Mouse (Mus musculus): ENCODE results near the gene Man1a2. TPM values are rescaled to one million over a fixed set of nuclear protein-coding genes. Genes with fewer than 3 reads are reported as not detected.

Gene Man1a2
- polyA plus RNA-seq, 1 experiment from 2014 or later = 30.7 TPM

GRCm38 (mm10) chr3:100688747-100689146 lies 3.4 kb upstream of the Man1a2 start:
- Histone ChIP-seq H3K9me3 (replicated peaks; ENCODE audit: control insufficient read depth, low read length, poor library complexity, severe bottlenecking) (no peaks in the 10 kb centered on the region), H3K27ac (ENCODE audit: low read length) (no peak overlapping the region), H3K4me3 (ENCODE audit: low read depth, low read length) (no peak overlapping the region), H3K4me2 (ENCODE audit: low read length) (no peak overlapping the region), H3K36me3 (ENCODE audit: control insufficient read depth, insufficient read depth, low read length) (no peaks in the 10 kb centered on the region), H3K27me3 (ENCODE audit: control insufficient read depth, insufficient read depth, low read depth, low read length) (no peaks in the 10 kb centered on the region), H3K4me1 (ENCODE audit: control insufficient read depth, insufficient read depth, low read length) (peaks cover 7% of the 10 kb centered on the region; the same call in 1 of the 2 replicates), H3K9ac (ENCODE audit: low read depth, low read length) (no peak overlapping the region)
- 89% methylated on average over 6 of the region's 6 CpGs for WGBS
- no peak for ATAC-seq

- Histone ChIP-seq H3K27me3 (ENCODE audit: control insufficient read depth, insufficient read depth, low read depth, low read length) (no peaks in the 10 kb centered on the region), H3K9me3 (replicated peaks; ENCODE audit: control insufficient read depth, low read length, poor library complexity, severe bottlenecking) (no peaks in the 10 kb centered on the region), H3K4me3 (ENCODE audit: low read depth, low read length) (no peak overlapping the region), H3K27ac (ENCODE audit: low read length) (no peak overlapping the region), H3K4me2 (ENCODE audit: low read length) (no peak overlapping the region; the same call in 1 of the 2 replicates), H3K4me1 (ENCODE audit: control insufficient read depth, insufficient read depth, low read length) (peaks cover 20% of the 10 kb centered on the region), H3K9ac (ENCODE audit: low read depth, low read length) (no peak overlapping the region), H3K36me3 (ENCODE audit: control insufficient read depth, insufficient read depth, low read length) (no peaks in the 10 kb centered on the region)
- 89% methylated on average over 8 of the region's 8 CpGs for WGBS
- ATAC-seq = no peak
These were observed 1.5 kb upstream of the Man1a2 start for GRCm38 (mm10) chr3:100686756-100687155.

GRCm38 (mm10) chr3:100685763-100686370 lies 564 bp upstream of the Man1a2 start:
- H3K4me3 ChIP-seq (ENCODE audit: low read depth, low read length) = peak overlapping the region; percentile 88
- H3K27me3 ChIP-seq (ENCODE audit: control insufficient read depth, insufficient read depth, low read depth, low read length) = no peaks in the 10 kb centered on the region
- H3K36me3 ChIP-seq (ENCODE audit: control insufficient read depth, insufficient read depth, low read length) = no peaks in the 10 kb centered on the region
- H3K4me2 ChIP-seq (ENCODE audit: low read length) = peak overlapping the region; percentile 82
- no peaks in the 10 kb centered on the region for H3K9me3 ChIP-seq (replicated peaks; ENCODE audit: control insufficient read depth, low read length, poor library complexity, severe bottlenecking)
- H3K9ac ChIP-seq (ENCODE audit: low read depth, low read length) = peak overlapping the region; percentile 90
- peak overlapping the region; percentile 98 for H3K27ac ChIP-seq (ENCODE audit: low read length)
- peak; percentile 94 for ATAC-seq
- H3K4me1 ChIP-seq (ENCODE audit: control insufficient read depth, insufficient read depth, low read length) = peaks cover 27% of the 10 kb centered on the region
- WGBS = under 1% methylated on average over 65 of the region's 77 CpGs

- WGBS = under 1% methylated on average over 25 of the region's 25 CpGs
- Histone ChIP-seq H3K9me3 (replicated peaks; ENCODE audit: control insufficient read depth, low read length, poor library complexity, severe bottlenecking) (no peaks in the 10 kb centered on the region), H3K4me3 (ENCODE audit: low read depth, low read length) (peak overlapping the region; percentile 88), H3K4me1 (ENCODE audit: control insufficient read depth, insufficient read depth, low read length) (peaks cover 27% of the 10 kb centered on the region), H3K4me2 (ENCODE audit: low read length) (peak overlapping the region; percentile 82), H3K27ac (ENCODE audit: low read length) (peak overlapping the region; percentile 98; the same call in 1 of the 2 replicates), H3K9ac (ENCODE audit: low read depth, low read length) (peak overlapping the region; percentile 90), H3K36me3 (ENCODE audit: control insufficient read depth, insufficient read depth, low read length) (no peaks in the 10 kb centered on the region), H3K27me3 (ENCODE audit: control insufficient read depth, insufficient read depth, low read depth, low read length) (no peaks in the 10 kb centered on the region)
- no peak for ATAC-seq
These were observed 898 bp downstream of the Man1a2 start for GRCm38 (mm10) chr3:100684234-100684975.

- WGBS = 20% methylated on average over 3 of the region's 3 CpGs
- H3K9ac ChIP-seq (ENCODE audit: low read depth, low read length) = 0 out of 2 replicates have a peak overlapping the region, but pooled peaks have one; percentile 21
These were observed 2.5 kb downstream of the Man1a2 start for GRCm38 (mm10) chr3:100682841-100683240.

GRCm38 (mm10) chr3:100682281-100682680 lies 3.0 kb downstream of the Man1a2 start:
- Histone ChIP-seq H3K27me3 (ENCODE audit: control insufficient read depth, insufficient read depth, low read depth, low read length) (no peaks in the 10 kb centered on the region), H3K27ac (ENCODE audit: low read length) (no peak overlapping the region), H3K9ac (ENCODE audit: low read depth, low read length) (no peak overlapping the region), H3K4me1 (ENCODE audit: control insufficient read depth, insufficient read depth, low read length) (peaks cover 27% of the 10 kb centered on the region), H3K4me2 (ENCODE audit: low read length) (peak overlapping the region; percentile 82), H3K36me3 (ENCODE audit: control insufficient read depth, insufficient read depth, low read length) (no peaks in the 10 kb centered on the region), H3K4me3 (ENCODE audit: low read depth, low read length) (peak overlapping the region; percentile 29), H3K9me3 (replicated peaks; ENCODE audit: control insufficient read depth, low read length, poor library complexity, severe bottlenecking) (no peaks in the 10 kb centered on the region)
- 40% methylated on average over 4 of the region's 4 CpGs for WGBS
- no peak for ATAC-seq

More at GRCm38 (mm10) chr3:100682841-100683240, 2.5 kb downstream of the Man1a2 start:
- Histone ChIP-seq H3K9me3 (replicated peaks; ENCODE audit: control insufficient read depth, low read length, poor library complexity, severe bottlenecking) (no peaks in the 10 kb centered on the region), H3K27ac (ENCODE audit: low read length) (no peak overlapping the region), H3K4me2 (ENCODE audit: low read length) (peak overlapping the region; percentile 82), H3K4me1 (ENCODE audit: control insufficient read depth, insufficient read depth, low read length) (peaks cover 27% of the 10 kb centered on the region), H3K27me3 (ENCODE audit: control insufficient read depth, insufficient read depth, low read depth, low read length) (no peaks in the 10 kb centered on the region), H3K4me3 (ENCODE audit: low read depth, low read length) (peak overlapping the region; percentile 29), H3K36me3 (ENCODE audit: control insufficient read depth, insufficient read depth, low read length) (no peaks in the 10 kb centered on the region)
- ATAC-seq = no peak

DNA sequence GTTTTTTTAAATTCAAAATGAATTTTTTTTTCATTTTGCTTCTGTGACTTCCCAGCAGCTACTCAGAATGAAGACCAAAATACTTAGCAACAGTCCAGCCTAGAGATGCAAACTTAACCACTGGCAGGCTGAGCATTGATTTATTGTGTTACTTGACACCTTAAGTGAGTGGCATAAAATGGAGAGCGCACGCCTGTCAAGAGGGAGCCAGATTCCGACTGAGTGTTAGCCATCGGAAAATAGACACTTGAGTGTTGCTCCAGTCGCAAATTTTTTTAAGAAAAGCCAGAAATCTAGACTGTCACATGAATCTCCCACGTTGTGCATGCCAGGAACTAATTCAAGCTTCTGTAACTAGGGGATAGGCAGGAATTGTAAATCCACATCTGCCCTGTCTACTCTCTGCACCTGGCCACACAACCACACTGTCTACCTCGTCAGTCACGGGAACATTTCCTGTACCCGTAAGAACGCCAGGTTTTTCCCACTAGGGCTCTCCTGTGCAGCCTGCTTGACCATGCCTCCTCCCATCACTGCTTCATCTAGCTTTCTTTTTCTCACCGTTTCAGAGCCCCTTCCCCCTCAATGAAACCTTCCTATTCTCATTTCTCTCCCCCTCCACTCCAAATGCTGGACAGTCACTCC lies 3.7 kb downstream of the Man1a2 start:
- no peaks in the 10 kb centered on the region for H3K9me3 ChIP-seq (replicated peaks; ENCODE audit: control insufficient read depth, low read length, poor library complexity, severe bottlenecking)
- peak overlapping the region; percentile 82 for H3K4me2 ChIP-seq (ENCODE audit: low read length)
- no peaks in the 10 kb centered on the region for H3K27me3 ChIP-seq (ENCODE audit: control insufficient read depth, insufficient read depth, low read depth, low read length)
- no peak for ATAC-seq
- 13% methylated on average over 11 of the region's 11 CpGs for WGBS
- H3K9ac ChIP-seq (ENCODE audit: low read depth, low read length) = 0 out of 2 replicates have a peak overlapping the region, but pooled peaks have one; percentile 25
- no peaks in the 10 kb centered on the region for H3K36me3 ChIP-seq (ENCODE audit: control insufficient read depth, insufficient read depth, low read length)
- H3K27ac ChIP-seq (ENCODE audit: low read length) = no peak overlapping the region
- peak overlapping the region; percentile 31 for H3K4me3 ChIP-seq (ENCODE audit: low read depth, low read length)
- H3K4me1 ChIP-seq (ENCODE audit: control insufficient read depth, insufficient read depth, low read length) = peaks cover 27% of the 10 kb centered on the region

DNA sequence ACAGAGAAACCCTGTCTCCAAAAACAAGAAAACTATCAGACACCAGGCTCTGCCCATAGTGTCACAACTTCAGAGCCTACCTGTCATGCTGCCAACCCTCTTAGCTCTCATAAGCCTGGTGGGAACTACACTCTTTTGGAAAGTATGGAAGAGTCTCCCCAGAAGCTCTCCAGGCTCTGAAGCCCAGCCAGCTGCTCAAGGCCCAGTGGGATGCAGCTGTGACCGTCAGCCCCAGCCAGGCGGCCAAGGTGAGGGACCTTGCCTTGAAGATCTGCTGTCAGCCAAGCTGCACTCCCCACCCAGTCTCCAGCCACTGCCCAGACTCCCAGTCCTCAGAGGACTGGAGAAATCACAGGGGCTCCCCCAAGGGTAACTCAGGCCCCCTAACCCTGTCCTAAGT lies 5.1 kb downstream of the Man1a2 start:
- no peak overlapping the region for H3K4me2 ChIP-seq (ENCODE audit: low read length)

More for the DNA sequence above, 5.1 kb downstream of the Man1a2 start:
- no peak for ATAC-seq
- no peak overlapping the region for H3K9ac ChIP-seq (ENCODE audit: low read depth, low read length)
- peaks cover 22% of the 10 kb centered on the region for H3K4me1 ChIP-seq (ENCODE audit: control insufficient read depth, insufficient read depth, low read length)
- H3K27ac ChIP-seq (ENCODE audit: low read length) = no peak overlapping the region
- no peaks in the 10 kb centered on the region for H3K36me3 ChIP-seq (ENCODE audit: control insufficient read depth, insufficient read depth, low read length)
- no peaks in the 10 kb centered on the region for H3K27me3 ChIP-seq (ENCODE audit: control insufficient read depth, insufficient read depth, low read depth, low read length)
- H3K9me3 ChIP-seq (replicated peaks; ENCODE audit: control insufficient read depth, low read length, poor library complexity, severe bottlenecking) = no peaks in the 10 kb centered on the region
- 83% methylated on average over 2 of the region's 2 CpGs for WGBS
- H3K4me3 ChIP-seq (ENCODE audit: low read depth, low read length) = no peak overlapping the region
